Mouse (Mus musculus): ENCODE data around the gene Cyp26a1.

Cyp26a1 gene

GRCm38 (mm10) chr19:37697651-37698272 is at the start of gene Cyp26a1:
Gene Cyp26a1, plus strand, starts transcription at chr19:37697798.
- no peak for DNase-seq (ENCODE audit: low spot score)

DNA sequence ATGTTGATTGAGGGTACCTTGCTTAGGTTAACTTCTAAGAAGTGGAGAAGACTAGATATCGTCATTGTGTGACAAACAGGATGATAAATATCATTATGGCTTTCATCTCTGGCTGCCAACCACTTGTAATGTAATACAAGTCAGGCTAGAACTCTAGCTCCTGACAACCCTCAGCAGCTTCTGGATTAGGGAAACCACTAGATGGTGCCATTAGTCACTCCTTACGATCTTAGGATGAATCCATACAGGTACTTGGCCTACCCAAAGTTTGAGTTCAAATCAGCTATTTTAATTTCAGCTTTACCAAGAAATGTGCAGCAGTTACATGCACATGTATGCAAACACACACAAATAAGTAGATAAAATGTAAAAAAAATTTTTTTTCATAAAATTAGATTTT is 49.6 kb upstream of the Cyp26a1 start:
- DNase-seq (ENCODE audit: low spot score): no peak

DNA sequence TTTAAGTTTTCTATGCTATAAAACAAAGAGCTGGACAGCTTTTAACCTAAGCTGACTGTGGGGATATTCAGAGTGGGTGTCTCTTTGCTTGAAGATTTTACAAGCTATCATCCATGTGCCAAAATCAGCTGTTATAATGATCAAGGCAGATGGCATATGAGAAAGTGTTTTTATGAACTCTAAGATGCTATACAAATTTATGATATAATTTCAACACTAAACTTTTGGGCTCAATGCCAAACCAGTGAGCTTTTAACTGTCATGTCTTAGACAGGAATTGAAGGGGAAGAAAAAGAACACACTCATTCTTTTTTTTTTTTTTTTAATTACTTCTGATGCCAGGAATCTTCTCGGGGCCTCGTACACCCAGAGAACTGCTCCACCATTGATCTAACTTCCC is 47.1 kb upstream of the Cyp26a1 start:
- DNase-seq (ENCODE audit: low spot score): no peak

DNA sequence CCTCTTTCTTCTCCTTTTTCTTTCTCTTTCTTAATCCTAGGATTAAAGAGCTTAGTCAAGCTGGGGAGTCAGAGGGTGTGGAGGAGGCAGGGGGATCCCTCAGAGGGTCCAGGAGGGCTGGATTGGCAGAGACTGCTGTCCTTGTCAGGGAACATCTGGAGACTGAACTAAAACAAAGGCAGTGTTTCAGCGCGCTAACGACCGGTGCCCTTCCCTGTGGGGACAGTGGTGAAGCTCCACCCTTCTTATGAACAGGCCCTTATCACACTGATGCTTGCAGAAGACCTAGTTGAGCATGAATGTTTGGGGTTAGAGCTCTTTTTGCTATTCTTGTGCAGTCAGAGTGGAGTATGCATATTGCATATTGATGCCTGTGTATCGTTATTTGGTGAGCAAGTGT is 43.6 kb upstream of the Cyp26a1 start:
- no peak for DNase-seq (ENCODE audit: low spot score)

GRCm38 (mm10) chr19:37656441-37656840 is 41.2 kb upstream of the Cyp26a1 start:
- no peak for DNase-seq (ENCODE audit: low spot score)

GRCm38 (mm10) chr19:37665256-37665655 is 32.3 kb upstream of the Cyp26a1 start:
- DNase-seq (ENCODE audit: low spot score): no peak

DNA sequence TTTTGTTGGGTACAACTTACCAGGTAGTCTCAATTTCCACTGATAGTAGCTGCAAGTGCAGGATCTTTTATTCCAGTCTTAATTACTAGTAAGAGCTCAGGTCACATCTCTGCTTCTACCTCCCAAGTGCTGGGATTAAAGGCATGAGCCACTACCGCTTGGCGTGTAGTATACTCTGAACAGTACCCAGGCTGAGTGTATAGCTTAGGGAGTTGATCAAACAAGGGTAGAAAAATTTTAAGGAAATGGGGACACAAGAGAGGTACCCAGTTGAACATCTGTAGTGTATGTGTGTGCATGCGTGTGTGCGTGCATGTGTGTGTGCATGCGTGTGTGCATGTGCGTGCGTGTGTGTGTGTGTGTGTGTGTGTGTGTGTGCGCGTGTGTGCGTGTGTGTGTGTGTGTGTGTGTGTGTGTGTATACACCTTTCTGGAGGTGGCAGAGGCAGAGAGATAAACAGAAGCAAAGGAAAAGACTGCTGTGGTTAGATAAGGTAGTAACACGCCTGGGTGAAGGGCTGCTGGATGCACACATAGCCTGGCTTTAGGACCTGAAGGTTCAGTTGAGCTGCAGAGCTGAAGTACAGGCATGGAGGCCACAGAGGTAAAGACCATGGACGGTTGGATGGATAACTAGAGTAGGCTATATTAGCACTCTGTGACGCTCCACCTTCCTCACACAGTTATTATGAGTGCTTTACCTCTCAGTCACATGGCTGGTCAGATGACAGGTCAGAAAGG is 29.6 kb upstream of the Cyp26a1 start:
- no peak for DNase-seq (ENCODE audit: low spot score)

DNA sequence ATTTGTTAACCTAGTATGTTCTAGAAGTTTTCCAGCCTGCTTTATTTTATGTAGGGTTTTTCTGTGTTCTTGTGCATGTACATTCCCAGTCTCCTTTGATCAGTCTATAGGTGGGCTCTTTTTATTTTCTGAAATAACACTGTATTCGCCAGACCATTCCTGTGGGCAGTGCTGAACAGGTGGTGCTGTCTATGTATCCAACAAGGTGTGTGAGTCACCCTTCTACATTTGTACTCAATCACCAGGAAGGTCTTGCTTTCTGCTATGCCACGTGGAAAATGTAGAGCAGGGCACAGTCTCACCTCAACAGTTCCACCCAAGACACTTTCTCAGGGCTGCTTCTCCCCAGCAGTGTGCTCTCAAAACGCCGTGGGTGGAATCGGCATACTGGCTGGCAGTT is 28.9 kb upstream of the Cyp26a1 start:
- no peak for DNase-seq (ENCODE audit: low spot score)

GRCm38 (mm10) chr19:37669486-37669885 is 28.1 kb upstream of the Cyp26a1 start:
- no peak for DNase-seq (ENCODE audit: low spot score)

- no peak for DNase-seq (ENCODE audit: low spot score)
These were observed 24.2 kb upstream of the Cyp26a1 start for GRCm38 (mm10) chr19:37673393-37673792.

GRCm38 (mm10) chr19:37685281-37685680 is 12.3 kb upstream of the Cyp26a1 start, which contains the start of gene Cyp26c1:
Gene Cyp26c1, plus strand, starts transcription at chr19:37685581.
- DNase-seq (ENCODE audit: low spot score): no peak

GRCm38 (mm10) chr19:37686347-37686746 is 11.3 kb upstream of the Cyp26a1 start:
- no peak for DNase-seq (ENCODE audit: low spot score)

DNA sequence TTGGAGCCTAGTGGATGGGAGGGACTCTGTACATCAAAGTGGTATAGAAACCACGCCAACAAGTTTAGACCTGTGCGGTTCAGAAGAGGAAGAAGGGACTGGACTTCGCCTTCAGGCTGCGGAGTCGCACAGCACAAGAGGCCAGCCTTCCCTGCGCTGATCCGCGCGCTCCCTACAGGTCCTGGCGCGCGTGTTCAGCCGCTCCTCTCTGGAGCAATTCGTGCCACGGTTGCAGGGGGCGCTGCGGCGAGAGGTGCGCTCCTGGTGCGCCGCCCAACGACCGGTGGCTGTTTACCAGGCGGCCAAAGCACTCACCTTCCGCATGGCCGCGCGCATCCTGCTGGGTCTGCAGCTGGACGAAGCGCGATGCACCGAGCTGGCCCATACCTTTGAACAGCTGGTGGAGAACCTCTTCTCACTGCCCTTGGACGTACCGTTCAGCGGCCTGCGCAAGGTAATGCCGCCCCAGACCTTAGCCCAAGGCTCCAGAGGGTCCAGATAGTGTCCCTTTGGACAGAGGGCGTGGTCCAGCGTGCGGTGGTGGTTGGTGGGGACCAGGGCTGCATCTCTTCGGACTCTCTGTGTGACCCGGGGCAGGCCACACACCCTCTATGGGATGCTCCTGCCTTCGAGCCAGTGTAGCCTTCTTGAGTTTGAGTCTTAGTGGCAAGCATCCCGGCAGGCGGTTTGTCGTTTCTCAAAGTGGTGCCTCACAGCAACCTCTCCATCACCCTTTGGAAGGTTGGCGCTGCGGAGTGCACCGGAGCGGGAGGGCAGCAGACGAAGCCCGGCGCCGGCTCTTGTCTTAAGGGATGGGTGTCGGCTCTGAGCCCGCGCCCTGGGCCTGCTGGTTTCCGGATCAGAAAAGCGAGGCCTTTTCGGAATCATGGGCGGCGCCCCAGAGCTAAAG is 10.4 kb upstream of the Cyp26a1 start:
- no peak for DNase-seq (ENCODE audit: low spot score)

GRCm38 (mm10) chr19:37689478-37689877 is 8.1 kb upstream of the Cyp26a1 start:
- DNase-seq (ENCODE audit: low spot score): no peak

GRCm38 (mm10) chr19:37690716-37691115 is 6.9 kb upstream of the Cyp26a1 start:
- no peak for DNase-seq (ENCODE audit: low spot score)

- no peak for DNase-seq (ENCODE audit: low spot score)
These were observed 4.7 kb upstream of the Cyp26a1 start for GRCm38 (mm10) chr19:37692879-37693278.

- no peak for DNase-seq (ENCODE audit: low spot score)
These were observed 2.5 kb upstream of the Cyp26a1 start for GRCm38 (mm10) chr19:37695146-37695545.

DNA sequence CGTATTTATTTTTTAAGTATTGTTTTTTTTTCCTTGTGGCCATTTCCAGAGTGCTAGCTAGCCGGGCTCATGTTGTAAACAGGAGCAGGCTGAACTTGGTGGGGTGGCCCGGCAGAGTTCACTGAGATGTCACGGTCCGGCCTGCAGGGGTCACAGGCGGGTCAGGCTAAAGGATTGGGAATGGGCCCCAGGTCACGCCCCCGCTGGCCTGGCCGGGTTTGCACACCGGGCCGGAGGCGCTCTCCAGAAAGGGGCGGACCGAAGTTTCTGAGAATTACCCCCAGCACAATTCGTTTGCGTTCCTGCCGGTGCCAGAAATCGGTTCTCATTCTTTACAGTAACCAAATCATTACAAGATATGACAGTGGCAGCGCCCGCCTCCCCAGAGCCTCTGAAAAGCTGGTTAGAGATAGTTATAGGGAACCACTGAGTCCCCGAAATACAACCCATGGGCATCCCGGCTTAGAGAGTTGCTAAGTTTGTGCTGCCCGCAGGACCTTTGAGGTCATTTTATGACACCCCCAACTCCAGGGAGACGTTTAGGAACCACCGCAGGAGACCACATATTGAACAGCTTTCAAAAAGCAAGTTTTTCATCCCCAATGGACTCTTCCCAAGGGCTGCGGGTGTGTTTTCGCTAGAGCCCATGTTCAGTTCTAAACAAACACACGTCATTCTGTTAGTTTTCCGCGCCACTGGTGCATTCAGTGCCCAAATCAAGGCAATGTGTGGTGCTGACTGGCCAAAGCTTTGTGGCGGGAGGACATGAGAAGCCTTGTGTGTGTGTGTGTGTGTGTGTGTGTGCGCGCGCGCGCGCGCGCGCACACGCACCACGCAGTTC is 1.6 kb upstream of the Cyp26a1 start:
- DNase-seq (ENCODE audit: low spot score): no peak

DNA sequence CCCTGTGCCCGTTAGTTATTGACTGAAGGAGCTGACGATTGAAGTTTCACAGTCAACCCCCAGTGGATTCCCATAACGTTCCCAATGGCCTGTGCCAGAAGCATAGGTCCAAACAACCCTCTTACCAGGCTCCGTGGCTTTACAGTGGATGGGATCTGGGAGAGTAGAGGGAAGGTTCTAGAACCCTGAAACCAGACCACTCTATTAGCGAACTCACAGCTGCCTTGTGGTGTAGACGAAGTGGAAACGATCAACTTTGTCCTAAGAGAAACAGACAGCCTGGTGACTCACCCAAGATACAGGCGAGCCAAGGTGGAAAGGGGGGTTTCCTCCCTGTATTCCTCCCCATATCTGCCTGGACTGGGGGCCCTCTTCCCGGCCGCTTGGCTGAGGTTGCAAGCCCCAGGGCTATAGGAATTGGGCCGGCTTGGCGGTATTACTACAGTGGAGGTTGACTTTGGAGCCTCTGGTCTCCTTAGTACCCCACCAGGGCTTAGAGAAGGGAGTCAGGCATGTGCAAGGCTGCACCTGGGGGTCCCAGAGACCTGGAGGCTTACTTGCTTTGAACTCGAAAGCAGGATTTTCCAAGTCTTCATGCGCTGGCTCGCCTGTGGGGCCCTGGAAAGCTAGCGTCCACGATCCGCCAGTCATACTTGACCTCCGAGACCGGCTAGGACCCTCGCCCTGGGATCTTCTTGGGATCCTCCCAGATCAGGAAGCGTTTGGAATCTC is 829 bp upstream of the Cyp26a1 start:
- DNase-seq (ENCODE audit: low spot score): no peak

- no peak for DNase-seq (ENCODE audit: low spot score)
These were observed 312 bp upstream of the Cyp26a1 start for GRCm38 (mm10) chr19:37697335-37697636.
